Mouse (Mus musculus): ENCODE data around the gene H2-Aa.

- no peak for TF ChIP-seq CTCF (IDR thresholded peaks at IDR 0.05; ENCODE audit: extremely low read depth, insufficient read depth, insufficient read length, insufficient replicate concordance)
- no peak for TF ChIP-seq POLR2A (IDR thresholded peaks at IDR 0.05; ENCODE audit: low read depth, low read length)
Measured at GRCm38 (mm10) chr17:34256501-34256900, 31.1 kb downstream of the H2-Aa start.

All from spleen, adult 2 months (tissue).